Mouse (Mus musculus) thymus, postnatal 14 days (tissue): ENCODE measurements at regions not wholly inside any gene's neighbourhood (a gene's known extent, or its start where the extent isn't known, plus 50 kb on each side); places are given as distances from the start of the nearest gene placed in this dataset.

Experiments used
- DNase-seq: peaks from one replicate; pipeline ENCODE4 v3.0.0; 2021

DNA sequence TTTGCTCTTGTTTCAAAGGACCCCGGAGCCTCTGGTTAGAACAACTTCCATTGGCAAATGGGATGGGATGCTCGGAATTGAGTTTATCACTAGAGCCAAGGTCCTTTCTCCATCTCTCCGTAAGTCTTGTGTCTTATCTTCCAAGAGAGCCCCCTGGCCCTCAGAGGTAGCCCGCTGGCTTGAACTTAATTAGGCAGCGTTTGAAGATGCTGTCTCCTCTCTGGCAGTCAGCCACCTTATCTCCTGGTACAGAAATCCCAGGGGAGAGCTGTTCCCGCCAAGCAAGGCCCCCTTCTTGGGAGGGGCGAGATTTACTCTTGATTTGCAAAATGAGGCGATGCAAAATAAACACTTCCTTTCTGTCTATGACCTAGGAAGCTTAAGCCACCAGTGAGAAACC, 395.2 kb upstream of the Kazn start:
- no peak for DNase-seq

DNA sequence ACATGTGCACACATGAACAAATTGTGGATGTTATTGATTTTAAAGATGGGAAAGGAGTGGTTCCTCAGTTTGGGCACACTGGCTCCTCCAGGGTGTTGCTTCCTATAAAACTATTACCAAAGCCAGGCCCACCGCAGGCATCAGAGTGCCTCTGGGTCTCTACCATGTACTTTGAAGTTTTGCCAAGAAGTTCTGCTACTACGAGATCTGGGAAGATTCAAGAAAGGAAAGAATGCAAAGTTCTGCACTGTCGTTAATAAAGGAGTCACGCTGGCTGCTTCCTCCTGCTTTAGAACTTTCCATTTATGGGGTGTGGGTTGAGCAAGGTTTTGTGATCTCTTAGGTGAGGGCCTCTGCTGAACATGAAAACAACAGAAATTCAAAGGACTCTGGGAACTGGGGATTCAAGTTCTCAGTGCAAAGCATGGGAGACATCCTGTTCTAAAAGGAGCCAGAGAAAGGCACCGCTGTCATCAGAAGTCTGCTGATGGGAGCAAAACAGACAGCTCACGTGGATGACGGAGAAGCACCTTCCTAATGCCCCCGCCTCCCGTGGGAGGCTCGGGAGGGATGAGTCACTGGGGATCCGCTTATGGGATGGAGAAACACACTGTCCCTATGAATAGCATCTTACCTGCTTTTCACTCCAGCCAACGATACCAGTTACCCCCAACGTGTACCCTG, 394.6 kb upstream of the Kazn start:
- DNase-seq = no peak

DNA sequence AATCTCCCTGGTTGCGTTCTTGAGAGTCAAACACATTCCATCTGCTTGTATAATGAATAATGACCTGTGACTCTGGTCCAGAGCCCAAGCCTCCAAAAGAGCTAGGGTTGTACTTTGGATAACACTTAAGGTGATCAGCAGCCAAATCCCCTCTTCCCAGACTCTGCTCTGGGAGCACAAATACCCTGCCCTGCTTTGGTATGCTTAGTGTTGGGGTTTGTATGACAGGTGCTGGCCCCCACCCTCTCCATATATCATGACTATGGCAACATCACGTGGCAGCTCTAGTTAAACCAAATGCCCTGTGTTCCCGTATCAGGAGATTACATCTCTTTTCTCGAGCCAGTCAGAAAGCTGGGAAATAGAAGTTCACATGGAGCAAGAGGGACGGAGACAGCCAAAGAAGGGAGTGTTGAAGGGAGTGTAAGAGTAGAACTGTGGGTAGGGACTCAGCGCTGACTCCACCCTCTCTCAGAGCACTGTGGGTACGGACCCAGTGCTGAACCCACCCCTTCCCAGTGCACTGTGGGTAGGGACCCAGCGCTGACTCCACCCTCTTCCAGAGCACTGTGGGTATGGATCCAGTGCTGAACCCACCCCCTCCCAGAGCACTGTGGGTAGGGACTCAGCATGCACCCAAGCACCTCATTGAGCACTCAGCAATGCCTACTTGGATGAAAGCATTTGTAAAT, 387.4 kb upstream of the Kazn start:
- DNase-seq = no peak

DNA sequence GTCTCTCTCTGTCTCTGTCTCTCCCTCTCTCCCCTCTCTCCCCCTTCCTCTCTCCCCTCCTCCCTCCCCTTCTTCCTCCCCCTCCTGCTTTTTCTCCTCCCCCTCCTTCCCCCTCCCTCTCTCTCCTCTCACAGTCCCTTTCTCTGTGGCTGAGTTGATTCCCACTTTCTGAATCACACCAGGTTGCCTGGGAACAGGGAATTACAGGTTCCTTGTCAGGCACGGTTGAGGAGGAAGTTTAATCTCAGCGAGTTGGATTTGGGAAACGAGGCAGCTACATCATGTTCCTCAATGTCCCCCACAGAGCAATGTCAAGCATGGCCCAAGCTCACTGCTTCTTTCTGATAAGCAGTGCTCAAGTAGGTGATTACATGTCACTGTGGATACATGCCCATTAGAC, 386.3 kb upstream of the Kazn start:
- no peak for DNase-seq

DNA sequence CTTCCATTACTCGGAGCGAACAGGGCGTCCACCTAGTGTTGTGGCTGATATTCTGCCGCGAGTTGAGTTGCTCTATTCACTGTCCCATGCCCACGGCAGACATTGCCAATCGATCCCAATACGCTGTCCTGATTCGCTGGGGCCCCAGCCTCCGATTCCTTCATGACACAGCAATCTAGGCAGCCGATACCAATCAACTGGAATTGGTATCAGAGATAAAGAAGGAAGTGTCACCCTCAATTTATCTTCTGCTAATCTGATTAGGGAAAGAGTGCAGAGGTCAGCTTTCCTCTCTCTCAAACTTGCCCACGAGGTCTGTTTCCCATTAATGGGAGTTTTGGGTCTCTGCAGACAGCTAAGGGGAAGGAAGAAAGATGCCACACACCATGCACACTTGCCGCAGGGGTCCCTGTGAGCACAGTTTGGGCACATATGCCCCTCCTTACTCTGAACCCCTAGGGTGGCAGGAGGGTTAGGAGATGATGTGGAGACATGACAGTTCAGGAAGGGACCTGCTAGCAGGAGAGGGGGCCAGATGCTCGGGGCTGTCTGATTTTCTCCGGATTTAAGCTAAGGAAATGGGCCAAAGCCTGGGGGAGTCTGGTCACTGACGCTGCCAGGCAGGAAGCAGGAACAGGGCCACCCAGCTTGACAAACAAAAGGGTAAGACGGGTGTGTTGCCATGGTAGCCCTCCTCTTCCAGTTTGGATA, 383.1 kb upstream of the Kazn start:
- DNase-seq = no peak

GRCm38 (mm10) chr4:142619396-142619795, 380.2 kb upstream of the Kazn start:
- no peak for DNase-seq

- DNase-seq = no peak
Observed at GRCm38 (mm10) chr4:142618770-142619169, 379.6 kb upstream of the Kazn start.

- DNase-seq = no peak
Observed at GRCm38 (mm10) chr4:142617676-142618075, 378.5 kb upstream of the Kazn start.

DNA sequence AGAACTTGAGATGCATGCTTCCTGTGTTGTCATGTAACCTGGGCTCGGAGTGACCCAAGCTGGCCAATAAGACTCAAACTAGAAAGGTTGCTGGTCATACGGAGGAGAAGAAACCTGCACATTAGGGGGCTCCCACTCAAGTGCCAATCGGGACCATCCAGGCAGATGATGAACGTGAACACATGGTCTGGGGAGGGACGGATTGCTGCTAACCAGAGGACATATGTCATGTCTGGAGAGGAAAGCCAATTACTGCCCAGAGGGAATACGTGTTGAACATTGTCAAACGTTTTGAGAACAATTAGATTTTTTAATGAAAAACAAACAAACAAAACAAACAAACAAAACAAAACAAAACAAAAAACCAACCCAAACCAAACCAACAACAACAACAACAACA, 377.7 kb upstream of the Kazn start:
- no peak for DNase-seq

DNA sequence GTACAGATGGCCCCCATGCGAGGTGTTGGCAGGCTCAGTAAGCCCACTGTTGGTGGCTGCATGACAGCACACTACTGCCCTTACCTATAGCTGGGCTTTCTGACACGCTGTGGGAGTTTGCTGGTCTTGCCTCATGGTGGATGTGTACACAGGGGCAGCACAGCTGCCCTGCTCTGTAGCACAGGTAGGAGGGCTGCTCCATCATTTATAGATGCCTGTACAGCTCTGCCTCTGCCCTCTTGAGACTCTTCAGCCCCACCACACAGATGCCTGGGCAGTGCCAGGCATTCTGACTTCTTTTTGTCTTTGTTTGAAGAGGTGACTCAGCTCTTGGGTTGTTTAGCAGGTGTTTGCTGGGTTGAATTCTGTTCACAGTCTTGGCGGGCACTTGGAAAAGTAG, 365.9 kb upstream of the Kazn start:
- DNase-seq = no peak

DNA sequence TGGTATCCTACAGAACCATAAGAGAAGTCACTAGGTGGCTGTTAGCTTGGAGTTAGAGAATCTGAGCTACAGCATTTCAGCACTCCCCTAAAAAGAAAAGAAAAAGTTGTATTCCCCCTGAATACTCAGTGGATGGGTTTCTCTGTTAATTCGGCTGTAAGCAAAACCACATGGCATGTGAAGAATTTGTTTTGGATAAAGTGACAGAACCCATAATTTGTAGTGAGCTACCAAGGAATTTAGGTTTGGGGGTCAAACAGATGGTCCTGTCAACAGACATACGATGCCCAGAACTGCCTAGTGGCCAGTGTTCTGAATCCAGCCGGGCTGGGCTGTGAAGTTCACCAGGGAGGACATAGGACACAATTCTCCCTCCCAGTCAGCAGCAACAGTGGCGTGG, 358.0 kb upstream of the Kazn start:
- DNase-seq = no peak

DNA sequence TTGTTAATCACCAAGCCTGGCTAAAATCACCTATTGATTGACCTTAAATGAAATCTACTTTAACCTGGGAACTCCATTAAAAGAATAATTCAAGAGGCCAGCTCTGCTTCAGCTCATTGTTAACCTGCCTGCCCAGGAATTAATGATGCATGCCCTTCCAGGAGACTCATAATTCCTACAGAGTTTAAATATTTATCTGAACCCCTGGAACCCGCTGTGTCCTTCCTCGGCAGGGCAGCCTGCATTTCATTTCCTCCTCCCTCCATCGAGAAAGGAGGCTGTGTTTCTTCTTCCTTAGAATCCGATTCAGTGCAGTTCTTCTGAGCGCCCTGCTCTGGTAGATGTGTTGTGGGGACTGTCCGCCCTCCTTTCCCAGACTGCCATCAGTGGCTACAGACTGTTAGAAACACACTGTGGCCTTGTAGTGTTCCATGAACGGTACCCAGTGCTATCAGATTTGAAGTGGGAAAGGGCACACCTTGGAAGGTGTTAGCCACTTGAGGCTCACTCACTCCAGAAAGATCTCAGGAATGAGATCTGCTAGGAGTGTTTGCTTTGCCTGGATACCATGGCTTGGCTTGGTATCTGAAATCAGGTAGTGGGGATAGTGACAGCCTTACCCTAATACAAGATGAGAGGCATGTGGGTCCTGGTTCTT, 350.0 kb upstream of the Kazn start:
- DNase-seq = no peak

DNA sequence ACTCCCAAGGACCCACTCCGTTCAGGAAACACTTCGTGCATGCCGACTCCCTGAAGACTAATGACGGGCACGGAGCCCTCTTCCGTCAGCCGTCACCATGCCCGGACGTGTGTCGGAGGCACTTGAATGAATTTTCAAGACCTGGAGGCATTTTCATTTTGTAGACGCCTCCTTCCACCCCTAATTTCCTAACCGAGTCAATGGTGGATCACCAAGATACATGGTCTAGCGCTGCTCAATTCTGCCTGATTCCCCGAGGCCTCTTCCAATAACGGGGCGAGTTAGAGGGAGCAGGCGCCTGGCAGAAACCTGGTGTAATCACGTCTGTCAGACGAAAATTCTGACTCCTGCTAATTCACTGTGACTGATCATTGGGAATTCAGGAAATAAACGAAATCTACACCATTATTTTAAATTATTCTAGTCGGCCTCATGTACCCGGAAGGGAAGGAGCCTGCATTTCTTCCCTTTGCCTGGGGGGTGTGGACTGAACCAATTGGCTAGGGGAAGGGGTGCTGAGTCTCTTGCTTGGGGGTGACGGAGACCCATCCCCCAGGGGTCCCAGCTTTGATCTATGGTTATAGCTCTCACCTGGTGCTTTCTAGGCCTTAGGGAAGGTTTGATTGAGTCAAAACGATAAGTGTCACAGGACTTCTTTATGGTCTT, 349.4 kb upstream of the Kazn start:
- no peak for DNase-seq

GRCm38 (mm10) chr4:142587345-142588035, 348.3 kb upstream of the Kazn start:
- no peak for DNase-seq

- DNase-seq = no peak
Observed at GRCm38 (mm10) chr4:142578536-142578935, 339.3 kb upstream of the Kazn start.

DNA sequence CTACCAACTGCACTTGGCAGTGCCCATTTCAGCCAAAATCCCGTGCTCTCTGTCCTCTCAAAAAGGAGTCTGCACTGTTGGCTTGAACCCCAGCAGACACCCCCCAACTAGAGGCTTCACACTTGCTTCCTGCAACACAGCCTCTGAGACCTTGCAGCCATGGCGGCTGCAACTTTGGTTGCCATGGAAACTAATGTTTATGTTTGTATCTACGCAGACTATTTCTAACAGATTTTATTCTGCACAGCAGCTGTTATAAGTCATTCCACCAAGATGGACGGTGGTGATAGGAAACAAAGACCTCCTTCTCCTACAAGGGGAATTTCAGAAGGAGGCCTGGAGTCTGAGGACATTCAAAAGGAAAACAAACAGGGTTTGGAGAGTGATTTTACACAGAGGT, 338.3 kb upstream of the Kazn start:
- DNase-seq = no peak

DNA sequence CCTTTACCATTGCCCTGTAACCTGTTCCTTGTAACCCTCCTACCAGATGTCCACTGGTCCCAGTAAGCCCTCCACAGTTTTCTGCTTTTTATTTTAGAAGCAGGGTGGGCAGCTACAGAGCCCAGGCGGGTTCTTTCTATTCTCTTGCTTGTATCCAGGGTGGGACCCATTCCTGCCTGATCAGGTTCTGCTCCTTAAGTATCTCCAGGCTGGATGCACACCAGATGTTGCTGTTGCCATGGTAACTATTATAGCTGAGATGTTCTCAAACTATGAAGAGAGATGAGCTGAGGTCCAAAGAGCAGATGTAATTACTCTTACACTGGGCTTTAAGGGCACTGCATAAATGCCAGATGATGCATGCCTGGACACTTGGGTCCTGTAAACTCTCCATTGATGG, 335.3 kb upstream of the Kazn start:
- DNase-seq = no peak

- DNase-seq = no peak
Observed at GRCm38 (mm10) chr4:142570712-142571111, 331.5 kb upstream of the Kazn start.

DNA sequence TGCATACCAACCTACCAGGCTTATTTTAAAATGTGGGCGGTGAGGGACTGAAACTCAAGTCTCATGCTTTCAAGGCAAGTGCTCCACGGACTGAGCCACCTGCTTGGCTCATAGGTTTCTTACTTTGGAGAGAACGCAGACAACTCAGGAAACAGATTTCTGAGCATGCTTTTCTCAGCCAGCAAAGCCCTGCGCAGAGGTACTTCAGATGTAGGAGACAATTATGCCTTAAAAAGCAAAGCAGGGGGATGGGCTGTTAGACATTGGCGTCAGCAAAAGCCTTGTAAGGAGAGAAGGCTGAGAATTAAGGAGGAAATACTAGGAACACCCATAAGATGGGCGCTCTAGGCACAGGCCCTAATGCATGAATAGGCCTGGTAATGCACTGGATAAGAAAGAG, 329.4 kb upstream of the Kazn start:
- no peak for DNase-seq

DNA sequence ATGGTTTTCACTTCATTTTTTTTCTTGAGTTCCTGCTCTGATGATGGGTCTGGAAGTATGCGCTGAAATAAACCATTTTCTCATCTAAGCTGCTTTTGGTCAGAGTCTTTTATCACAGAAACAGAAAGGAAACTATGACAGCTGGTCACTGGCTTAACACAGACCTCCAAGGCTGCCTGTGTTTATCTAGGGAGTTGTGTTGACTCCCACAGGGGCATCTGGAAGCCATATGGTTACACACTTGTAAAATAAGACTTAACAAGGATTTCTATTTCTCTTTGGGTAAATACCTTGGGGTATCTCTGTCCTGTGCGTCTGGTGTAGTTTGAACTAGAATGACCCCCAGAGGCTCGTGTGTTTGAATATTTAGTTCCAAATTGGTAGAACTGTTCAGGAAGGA, 315.5 kb upstream of the Kazn start:
- no peak for DNase-seq

DNA sequence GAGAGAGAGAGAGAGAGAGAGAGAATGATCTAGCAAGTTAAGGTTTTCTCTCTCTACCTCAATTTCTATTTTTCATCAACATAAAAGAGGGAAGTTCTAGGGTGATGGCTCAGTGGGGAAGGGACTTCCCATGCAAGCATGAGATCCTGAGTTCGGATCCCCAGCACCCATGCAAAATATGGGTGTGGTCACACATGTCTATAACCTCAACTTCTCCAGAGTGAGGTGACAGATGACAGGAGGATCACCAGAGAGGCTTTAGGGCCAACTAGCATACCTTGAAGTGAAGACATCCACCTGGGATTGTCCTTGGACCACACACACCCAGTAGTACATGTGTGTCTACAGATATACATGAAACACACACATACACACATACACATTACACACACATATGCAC, 306.7 kb upstream of the Kazn start:
- DNase-seq = no peak

DNA sequence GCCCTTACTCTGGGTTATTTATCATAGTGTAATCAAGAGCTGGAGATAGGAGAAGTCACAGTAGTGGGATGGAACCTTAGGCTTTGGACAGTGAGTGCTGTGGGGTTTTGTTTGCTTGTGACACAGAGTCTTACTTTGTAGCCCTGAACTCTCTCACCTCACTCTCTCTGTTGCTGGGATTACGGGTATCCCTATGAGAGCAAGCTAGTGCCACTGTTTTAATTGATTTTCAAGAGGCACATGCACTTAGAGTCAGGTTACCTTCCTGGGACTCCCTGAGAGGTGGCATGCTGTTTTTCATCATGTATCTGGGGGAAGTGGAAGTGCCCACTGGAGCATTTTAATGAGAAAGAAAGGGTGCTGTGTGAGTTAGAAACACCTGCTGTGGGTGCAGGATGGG, 306.0 kb upstream of the Kazn start:
- no peak for DNase-seq

DNA sequence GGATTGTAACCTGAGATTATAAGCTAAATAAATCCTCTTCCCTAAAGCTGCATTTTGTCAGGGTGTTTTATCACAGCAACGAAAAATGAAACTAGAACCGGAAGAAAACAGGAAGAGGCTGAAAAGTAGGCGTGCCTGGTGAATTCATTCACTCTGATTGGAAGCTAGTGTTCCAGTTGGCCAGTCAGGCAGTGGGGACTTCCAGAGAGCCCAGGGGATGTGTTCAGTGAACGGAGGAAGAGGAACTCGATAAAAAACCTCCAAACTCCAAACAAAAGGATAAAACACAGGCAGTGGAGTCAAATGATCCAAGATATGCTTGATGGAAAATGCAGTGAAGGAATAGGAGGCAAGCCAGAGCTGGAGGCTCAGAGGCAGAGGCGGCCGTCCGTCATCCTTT, 305.5 kb upstream of the Kazn start:
- DNase-seq = no peak
